Mouse (Mus musculus): ENCODE measurements around the gene Ccer2.

- no peak for TF ChIP-seq CTCF (IDR thresholded peaks at IDR 0.05; ENCODE audit: insufficient read depth, low read length)
- no peak for TF ChIP-seq POLR2A (IDR thresholded peaks at IDR 0.05; ENCODE audit: borderline replicate concordance, extremely low read depth, low read depth, low read length)
Measured at GRCm38 (mm10) chr7:28790066-28790806, 34.3 kb downstream of the Ccer2 start.

All from lung, adult 2 months (tissue).